In genomic region chr12:17366981-17367380, GRCm38 (mm10) we compare ENCODE assay signal across 8 mouse cellular contexts. TPM values are rescaled to one million over a fixed set of nuclear protein-coding genes. Genes with fewer than 3 reads are reported as not detected.
DNase-seq lines count a peak whose midpoint lies in the region; ATAC-seq lines count a peak whose summit lies in the region.

No protein-coding gene starts in this region.

- 76% methylated on average over 5 of the region's 5 CpGs for WGBS in embryonic facial prominence, embryonic 10.5 days
- WGBS in limb, embryonic 10.5 days, result 82% methylated on average over 5 of the region's 5 CpGs
- 81% methylated on average over 5 of the region's 5 CpGs for whole genome bisulfite sequencing in midbrain, embryonic 15.5 days
- 70% methylated on average over 5 of the region's 5 CpGs for WGBS in stomach, embryonic 14.5 days

- H3K4me3 ChIP-seq in embryonic facial prominence, embryonic 10.5 days, result no peak overlapping the region
- H3K4me3 ChIP-seq in limb, embryonic 10.5 days, result no peak overlapping the region
- no peak overlapping the region for H3K4me3 ChIP-seq in midbrain, embryonic 15.5 days
- H3K4me3 ChIP-seq in stomach, embryonic 14.5 days (ENCODE audit: low read depth, low read length), result no peak overlapping the region

- peak; percentile 73 for ATAC-seq in midbrain, embryonic 15.5 days (replicated peaks)
- ATAC-seq in stomach, embryonic 14.5 days (ENCODE audit: insufficient number of reproducible peaks, insufficient read depth, low FRiP score, low read depth), result peak; percentile 67; the same call in 1 of the 2 replicates

- H3K27ac ChIP-seq in embryonic facial prominence, embryonic 10.5 days (replicated peaks), result no peak overlapping the region
- no peak overlapping the region for H3K27ac ChIP-seq in limb, embryonic 10.5 days
- H3K27ac ChIP-seq in midbrain, embryonic 15.5 days, result no peak overlapping the region
- H3K27ac ChIP-seq in stomach, embryonic 14.5 days (ENCODE audit: low read length), result no peak overlapping the region

- peak; percentile 52 for DNase-seq in urinary bladder, postnatal 14 days (ENCODE audit: low spot score)
- no peak for DNase-seq in urinary bladder, postnatal 10 days (ENCODE audit: low spot score)
- DNase-seq in embryonic facial prominence, embryonic 10.5 days (ENCODE audit: low spot score), result peak; percentile 55
- DNase-seq in heart, adult 8-10 months (ENCODE audit: low spot score), result peak; percentile 24
- peak; percentile 65 to 81 for DNase-seq in kidney, adult 8-10 months
- peak; percentile 39 for DNase-seq in limb, embryonic 10.5 days (ENCODE audit: low spot score)

- H3K27me3 ChIP-seq in embryonic facial prominence, embryonic 10.5 days (replicated peaks; ENCODE audit: low read depth, poor library complexity, severe bottlenecking), result no peaks in the 10 kb centered on the region
- H3K27me3 ChIP-seq in limb, embryonic 10.5 days (ENCODE audit: low read depth, poor library complexity, severe bottlenecking), result no peaks in the 10 kb centered on the region
- no peaks in the 10 kb centered on the region for H3K27me3 ChIP-seq in midbrain, embryonic 15.5 days (replicated peaks)
- H3K27me3 ChIP-seq in stomach, embryonic 14.5 days (ENCODE audit: control insufficient read depth, insufficient read depth, low read length), result no peaks in the 10 kb centered on the region

- no peak overlapping the region for H3K9ac ChIP-seq in midbrain, embryonic 15.5 days
- H3K9ac ChIP-seq in stomach, embryonic 14.5 days (replicated peaks; ENCODE audit: low read depth, low read length), result no peak overlapping the region

- H3K4me1 ChIP-seq in embryonic facial prominence, embryonic 10.5 days, result no peaks in the 10 kb centered on the region
- H3K4me1 ChIP-seq in limb, embryonic 10.5 days, result no peaks in the 10 kb centered on the region
- H3K4me1 ChIP-seq in midbrain, embryonic 15.5 days, result no peaks in the 10 kb centered on the region
- no peaks in the 10 kb centered on the region for H3K4me1 ChIP-seq in stomach, embryonic 14.5 days (ENCODE audit: control insufficient read depth, insufficient read depth, low read length)

- H3K36me3 ChIP-seq in embryonic facial prominence, embryonic 10.5 days (replicated peaks), result peaks cover 99% of the 10 kb centered on the region
- peaks cover 93% of the 10 kb centered on the region for H3K36me3 ChIP-seq in limb, embryonic 10.5 days
- peaks cover 47% of the 10 kb centered on the region for H3K36me3 ChIP-seq in midbrain, embryonic 15.5 days (replicated peaks)
- H3K36me3 ChIP-seq in stomach, embryonic 14.5 days (ENCODE audit: control insufficient read depth, insufficient read depth, low read length), result peaks cover 37% of the 10 kb centered on the region

- H3K9me3 ChIP-seq in embryonic facial prominence, embryonic 10.5 days, result no peaks in the 10 kb centered on the region
- H3K9me3 ChIP-seq in limb, embryonic 10.5 days (replicated peaks), result no peaks in the 10 kb centered on the region
- H3K9me3 ChIP-seq in midbrain, embryonic 15.5 days, result no peaks in the 10 kb centered on the region
- H3K9me3 ChIP-seq in stomach, embryonic 14.5 days (ENCODE audit: control insufficient read depth, low read depth, low read length), result no peaks in the 10 kb centered on the region

- no peak overlapping the region for H3K4me2 ChIP-seq in midbrain, embryonic 15.5 days
- H3K4me2 ChIP-seq in stomach, embryonic 14.5 days (replicated peaks; ENCODE audit: low read depth, low read length), result no peak overlapping the region

RNA-seq across cellular contexts. Expression of gene Nol10, which starts 18.7 kb away (rescaled TPM):
- polyA plus RNA-seq in embryonic facial prominence, embryonic 10.5 days (2016; fragmentation: Nextera tagmentation; extraction: Ambion mirVana), result 41.8 and 43.4 TPM in 2 replicates
- total RNA-seq in heart, adult 8-10 months (2022), result 1 to 10 TPM; 7.1 to 8.4 (median 7.6) TPM
- polyA plus RNA-seq in limb, embryonic 10.5 days (2016; fragmentation: Nextera tagmentation; extraction: Ambion mirVana), result 39.7 and 46.9 TPM in 2 replicates
- polyA plus RNA-seq in midbrain, embryonic 15.5 days (2015; fragmentation: Nextera tagmentation; extraction: Ambion mirVana), result 20.7 and 21.6 TPM in 2 replicates
- 20.5 and 21.0 TPM in 2 replicates for polyA plus RNA-seq in stomach, embryonic 14.5 days (2014; fragmentation: Nextera tagmentation; extraction: Ambion mirVana)

RNA-seq across cellular contexts. Expression of gene Atp6v1c2, which starts 37.8 kb away (rescaled TPM):
- 0.52 and 0.62 TPM in 2 replicates for polyA plus RNA-seq in embryonic facial prominence, embryonic 10.5 days (2016; fragmentation: Nextera tagmentation; extraction: Ambion mirVana)
- total RNA-seq in heart, adult 8-10 months (2022), result under 1 TPM in 1 of 4 experiments, not detected in 3; 0.29 TPM
- polyA plus RNA-seq in limb, embryonic 10.5 days (2016; fragmentation: Nextera tagmentation; extraction: Ambion mirVana), result 0.36 and 0.49 TPM in 2 replicates
- 0.59 and 0.75 TPM in 2 replicates for polyA plus RNA-seq in midbrain, embryonic 15.5 days (2015; fragmentation: Nextera tagmentation; extraction: Ambion mirVana)
- polyA plus RNA-seq in stomach, embryonic 14.5 days (2014; fragmentation: Nextera tagmentation; extraction: Ambion mirVana), result 0.34 and 0.46 TPM in 2 replicates
